Mouse (Mus musculus): Measurements from ENCODE around the gene Trrap. TPM values are rescaled to one million over a fixed set of nuclear protein-coding genes. Genes with fewer than 3 reads are reported as not detected.

Trrap gene
- polyA plus RNA-seq, 1 experiment = 204 TPM

GRCm38 (mm10) chr5:144757402-144757801, 10.1 kb upstream of the Trrap start:
- H3K27me3 ChIP-seq (ENCODE audit: control insufficient read depth, insufficient read depth, low read length) = no peaks in the 10 kb centered on the region; the same call in 1 of the 2 replicates
- no peak overlapping the region for H3K27ac ChIP-seq (ENCODE audit: control insufficient read depth, insufficient read depth, low read length)
- H3K36me3 ChIP-seq (ENCODE audit: control insufficient read depth, insufficient read depth, low read length) = no peaks in the 10 kb centered on the region
- TF ChIP-seq CTCF (IDR thresholded peaks at IDR 0.05; ENCODE audit: borderline replicate concordance, control insufficient read depth, extremely low read depth, insufficient read depth, low read length, poor library complexity) (no peak), POLR2A (IDR thresholded peaks at IDR 0.05; ENCODE audit: control insufficient read depth, extremely low read depth, insufficient read depth, low read length, poor library complexity) (no peak)
- H3K4me1 ChIP-seq (replicated peaks; ENCODE audit: control insufficient read depth, insufficient read depth, low read length) = peaks cover 2% of the 10 kb centered on the region
- no peak for DNase-seq
- WGBS = 95% methylated on average over 9 of the region's 9 CpGs
- no peak overlapping the region for H3K4me3 ChIP-seq (ENCODE audit: control insufficient read depth, insufficient read depth, low read length)

GRCm38 (mm10) chr5:144758422-144758821, 9.1 kb upstream of the Trrap start:
- no peaks in the 10 kb centered on the region for H3K36me3 ChIP-seq (ENCODE audit: control insufficient read depth, insufficient read depth, low read length)
- no peaks in the 10 kb centered on the region; the same call in 1 of the 2 replicates for H3K27me3 ChIP-seq (ENCODE audit: control insufficient read depth, insufficient read depth, low read length)
- 24% methylated on average over 8 of the region's 8 CpGs for WGBS
- no peak overlapping the region for H3K4me3 ChIP-seq (ENCODE audit: control insufficient read depth, insufficient read depth, low read length)
- H3K27ac ChIP-seq (ENCODE audit: control insufficient read depth, insufficient read depth, low read length) = no peak overlapping the region
- TF ChIP-seq CTCF (IDR thresholded peaks at IDR 0.05; ENCODE audit: borderline replicate concordance, control insufficient read depth, extremely low read depth, insufficient read depth, low read length, poor library complexity) (no peak), POLR2A (IDR thresholded peaks at IDR 0.05; ENCODE audit: control insufficient read depth, extremely low read depth, insufficient read depth, low read length, poor library complexity) (no peak)
- no peak for DNase-seq
- no peaks in the 10 kb centered on the region for H3K4me1 ChIP-seq (replicated peaks; ENCODE audit: control insufficient read depth, insufficient read depth, low read length)

GRCm38 (mm10) chr5:144761161-144761868, 6.2 kb upstream of the Trrap start, which contains the start of gene Tmem130:
Tmem130 (minus strand) TSS chr5:144761818.
- Histone ChIP-seq H3K4me1 (replicated peaks; ENCODE audit: control insufficient read depth, insufficient read depth, low read length) (no peaks in the 10 kb centered on the region), H3K27me3 (ENCODE audit: control insufficient read depth, insufficient read depth, low read length) (no peaks in the 10 kb centered on the region; the same call in 1 of the 2 replicates), H3K27ac (ENCODE audit: control insufficient read depth, insufficient read depth, low read length) (no peak within 1 kb of the TSS), H3K36me3 (ENCODE audit: control insufficient read depth, insufficient read depth, low read length) (no peaks in the 10 kb centered on the region), H3K4me3 (ENCODE audit: control insufficient read depth, insufficient read depth, low read length) (no peak within 1 kb of the TSS)
- WGBS = 9% methylated on average over 38 of the region's 38 CpGs
- TF ChIP-seq POLR2A (IDR thresholded peaks at IDR 0.05; ENCODE audit: control insufficient read depth, extremely low read depth, insufficient read depth, low read length, poor library complexity) = no peak
- TF ChIP-seq CTCF (IDR thresholded peaks at IDR 0.05; ENCODE audit: borderline replicate concordance, control insufficient read depth, extremely low read depth, insufficient read depth, low read length, poor library complexity) = no peak
- DNase-seq = no peak

GRCm38 (mm10) chr5:144766026-144766425, 1.5 kb upstream of the Trrap start:
- no peak for DNase-seq
- 38% methylated on average over 7 of the region's 7 CpGs for WGBS
- Histone ChIP-seq H3K4me3 (ENCODE audit: control insufficient read depth, insufficient read depth, low read length) (no peak overlapping the region), H3K27me3 (ENCODE audit: control insufficient read depth, insufficient read depth, low read length) (no peaks in the 10 kb centered on the region), H3K36me3 (ENCODE audit: control insufficient read depth, insufficient read depth, low read length) (peaks cover 2% of the 10 kb centered on the region; the same call in 1 of the 2 replicates), H3K4me1 (replicated peaks; ENCODE audit: control insufficient read depth, insufficient read depth, low read length) (peaks cover 10% of the 10 kb centered on the region), H3K27ac (ENCODE audit: control insufficient read depth, insufficient read depth, low read length) (no peak overlapping the region)
- TF ChIP-seq CTCF (IDR thresholded peaks at IDR 0.05; ENCODE audit: borderline replicate concordance, control insufficient read depth, extremely low read depth, insufficient read depth, low read length, poor library complexity) (no peak), POLR2A (IDR thresholded peaks at IDR 0.05; ENCODE audit: control insufficient read depth, extremely low read depth, insufficient read depth, low read length, poor library complexity) (no peak)

- Histone ChIP-seq H3K4me1 (replicated peaks; ENCODE audit: control insufficient read depth, insufficient read depth, low read length) (peaks cover 10% of the 10 kb centered on the region), H3K27me3 (ENCODE audit: control insufficient read depth, insufficient read depth, low read length) (no peaks in the 10 kb centered on the region), H3K4me3 (ENCODE audit: control insufficient read depth, insufficient read depth, low read length) (no peak overlapping the region), H3K36me3 (ENCODE audit: control insufficient read depth, insufficient read depth, low read length) (peaks cover 8% of the 10 kb centered on the region; the same call in 1 of the 2 replicates), H3K27ac (ENCODE audit: control insufficient read depth, insufficient read depth, low read length) (no peak overlapping the region)
- TF ChIP-seq POLR2A (IDR thresholded peaks at IDR 0.05; ENCODE audit: control insufficient read depth, extremely low read depth, insufficient read depth, low read length, poor library complexity) (no peak), CTCF (IDR thresholded peaks at IDR 0.05; ENCODE audit: borderline replicate concordance, control insufficient read depth, extremely low read depth, insufficient read depth, low read length, poor library complexity) (no peak)
- DNase-seq = no peak
- WGBS = 62% methylated on average over 11 of the region's 11 CpGs
Measured at GRCm38 (mm10) chr5:144766646-144767045, 886 bp upstream of the Trrap start.

GRCm38 (mm10) chr5:144767911-144768841, 644 bp downstream of the Trrap start:
- peak; percentile 93 for DNase-seq
- H3K4me1 ChIP-seq (replicated peaks; ENCODE audit: control insufficient read depth, insufficient read depth, low read length) = peaks cover 10% of the 10 kb centered on the region
- H3K36me3 ChIP-seq (ENCODE audit: control insufficient read depth, insufficient read depth, low read length) = peaks cover 10% of the 10 kb centered on the region; the same call in 1 of the 2 replicates
- TF ChIP-seq POLR2A (IDR thresholded peaks at IDR 0.05; ENCODE audit: control insufficient read depth, extremely low read depth, insufficient read depth, low read length, poor library complexity) (peak; percentile 91), CTCF (IDR thresholded peaks at IDR 0.05; ENCODE audit: borderline replicate concordance, control insufficient read depth, extremely low read depth, insufficient read depth, low read length, poor library complexity) (peak; percentile 100)
- H3K4me3 ChIP-seq (ENCODE audit: control insufficient read depth, insufficient read depth, low read length) = peak overlapping the region; percentile 67
- H3K27me3 ChIP-seq (ENCODE audit: control insufficient read depth, insufficient read depth, low read length) = no peaks in the 10 kb centered on the region
- peak overlapping the region; percentile 70 for H3K27ac ChIP-seq (ENCODE audit: control insufficient read depth, insufficient read depth, low read length)
- WGBS = under 1% methylated on average over 92 of the region's 92 CpGs

Measured in thymus, adult 2 months (tissue).